Mouse (Mus musculus) lung, adult 18-20 months (tissue): ENCODE measurements around the gene Abhd8.
"Not testable (repeated sequence)": the region's sequence is repeated elsewhere in the genome, so short reads cannot be mapped to it uniquely, and the experiment has no call there.

Source experiments
- DNase-seq, 2 experiments: peaks; one replicate each; pipeline ENCODE4 v3.0.0; 2022; ENCODE audit warnings: mixed read lengths in 2 of 2

Gene Abhd8

DNA sequence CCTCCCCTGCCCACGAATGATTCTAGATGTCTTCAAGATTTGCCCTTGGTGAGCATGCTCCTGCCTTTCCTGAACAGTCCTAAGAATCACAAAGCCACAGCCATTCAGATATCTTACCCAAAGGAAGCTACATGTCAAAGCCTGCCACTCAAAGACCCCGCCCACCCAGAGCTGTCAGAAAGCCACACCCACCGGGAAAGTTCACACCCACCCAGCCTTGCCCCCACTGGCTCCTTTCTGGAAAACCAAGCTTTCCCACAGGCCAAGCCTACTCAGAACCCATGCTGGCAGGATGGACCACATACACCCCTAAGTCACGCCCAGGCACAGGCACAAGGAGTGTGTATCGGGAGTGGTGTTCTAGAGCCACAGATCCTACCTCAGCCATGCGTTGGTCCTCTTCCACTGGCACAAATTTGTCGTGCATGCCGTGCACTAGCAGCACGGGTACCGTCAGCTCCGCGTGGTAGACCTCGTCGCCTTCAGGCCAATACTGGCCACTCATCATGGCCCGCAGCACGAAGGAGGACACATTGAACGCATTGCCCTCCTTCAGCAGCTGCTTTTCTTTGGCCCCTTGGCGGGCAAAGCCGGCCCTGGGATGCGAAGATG lies 5.7 kb downstream of the Abhd8 start:
- DNase-seq = no peak

DNA sequence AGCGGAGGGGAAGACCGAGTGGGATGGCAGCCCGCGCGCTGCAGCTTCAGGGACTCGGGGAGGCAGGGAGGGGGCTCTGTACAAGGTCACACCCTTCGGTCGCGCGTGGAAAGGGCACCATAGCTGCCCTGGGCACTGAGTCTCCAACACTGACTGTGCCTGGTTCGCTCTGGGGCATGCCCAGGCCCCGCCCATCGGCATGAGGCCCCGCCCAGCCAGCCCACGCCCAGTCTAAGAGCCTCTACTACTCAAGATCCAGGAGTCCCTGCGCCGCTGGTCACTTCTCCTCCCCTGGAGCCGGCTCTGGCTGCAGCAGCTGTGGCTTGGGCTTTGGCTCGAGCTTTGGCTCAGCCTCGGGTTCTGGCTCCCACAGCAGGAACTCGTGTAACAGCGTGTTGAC lies 6.5 kb downstream of the Abhd8 start:
- DNase-seq = no peak

GRCm38 (mm10) chr8:71454668-71455067 lies 8.8 kb downstream of the Abhd8 start:
- no peak for DNase-seq

DNA sequence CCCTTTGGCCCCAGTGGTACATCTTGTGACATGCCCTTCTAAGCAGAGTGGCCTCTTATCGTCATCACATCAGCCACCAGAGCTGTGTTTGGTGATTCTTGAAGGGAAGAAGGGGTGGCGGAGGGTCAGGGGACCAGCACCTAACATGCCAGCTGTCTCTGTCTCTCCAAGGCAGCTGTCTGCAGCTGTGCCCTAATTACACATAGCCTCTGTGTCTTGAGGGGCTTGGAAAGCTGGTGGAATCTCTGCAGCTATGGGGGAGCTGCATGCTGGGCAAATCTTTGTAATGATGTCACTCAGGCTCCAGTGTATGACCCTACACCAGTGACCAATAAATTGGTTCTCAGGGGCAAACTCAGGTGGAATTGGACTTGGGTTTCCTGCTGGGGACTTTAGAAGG lies 10.8 kb downstream of the Abhd8 start:
- no peak for DNase-seq

GRCm38 (mm10) chr8:71451777-71452176 lies 11.7 kb downstream of the Abhd8 start:
- DNase-seq = no peak

GRCm38 (mm10) chr8:71451337-71451736 lies 12.1 kb downstream of the Abhd8 start:
- no peak for DNase-seq

GRCm38 (mm10) chr8:71445096-71445495 lies 18.4 kb downstream of the Abhd8 start:
- DNase-seq = no peak

DNA sequence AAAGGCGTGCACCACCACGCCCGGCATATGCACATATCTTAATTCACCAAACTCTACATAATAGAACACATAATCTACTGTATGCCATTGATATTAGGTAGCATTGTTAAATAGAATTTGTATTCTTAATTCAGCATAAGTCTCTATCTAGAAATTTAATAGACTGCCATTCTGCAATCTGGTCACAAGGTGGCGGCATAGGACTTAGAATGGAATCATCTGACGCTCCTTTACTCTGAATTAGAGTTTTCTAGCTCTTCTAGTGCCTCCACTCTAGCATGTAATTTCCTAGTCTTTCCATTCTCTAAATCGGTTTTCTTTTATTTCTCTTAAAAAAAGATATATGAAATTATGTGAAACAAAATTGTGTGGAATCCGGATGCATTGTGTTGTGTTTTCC lies 22.1 kb downstream of the Abhd8 start:
- DNase-seq = peak; percentile 22 to 44

- no peak for DNase-seq
These were observed 26.4 kb downstream of the Abhd8 start for GRCm38 (mm10) chr8:71437041-71437440.

GRCm38 (mm10) chr8:71432935-71433334 lies 30.5 kb downstream of the Abhd8 start:
- DNase-seq = not testable (repeated sequence)

DNA sequence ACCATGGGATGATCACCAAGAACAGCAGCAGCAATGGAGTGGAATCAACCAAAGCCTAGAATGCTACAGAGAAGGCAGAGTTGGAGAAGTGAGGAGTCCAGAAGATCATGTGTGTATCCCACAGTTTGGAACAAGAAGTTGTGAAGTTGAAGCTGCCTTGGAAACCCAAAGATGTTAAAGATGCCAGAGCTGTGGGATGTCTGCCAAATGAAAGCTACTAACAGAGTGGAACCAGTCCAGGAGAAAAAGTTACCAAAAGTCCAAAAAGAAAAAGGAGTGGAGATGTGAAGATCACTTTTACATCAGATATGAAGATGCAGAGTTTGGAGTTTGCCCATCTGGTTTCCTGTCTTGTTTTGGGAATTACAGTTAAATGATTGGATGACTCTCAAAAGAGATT lies 41.3 kb downstream of the Abhd8 start:
- DNase-seq = no peak

DNA sequence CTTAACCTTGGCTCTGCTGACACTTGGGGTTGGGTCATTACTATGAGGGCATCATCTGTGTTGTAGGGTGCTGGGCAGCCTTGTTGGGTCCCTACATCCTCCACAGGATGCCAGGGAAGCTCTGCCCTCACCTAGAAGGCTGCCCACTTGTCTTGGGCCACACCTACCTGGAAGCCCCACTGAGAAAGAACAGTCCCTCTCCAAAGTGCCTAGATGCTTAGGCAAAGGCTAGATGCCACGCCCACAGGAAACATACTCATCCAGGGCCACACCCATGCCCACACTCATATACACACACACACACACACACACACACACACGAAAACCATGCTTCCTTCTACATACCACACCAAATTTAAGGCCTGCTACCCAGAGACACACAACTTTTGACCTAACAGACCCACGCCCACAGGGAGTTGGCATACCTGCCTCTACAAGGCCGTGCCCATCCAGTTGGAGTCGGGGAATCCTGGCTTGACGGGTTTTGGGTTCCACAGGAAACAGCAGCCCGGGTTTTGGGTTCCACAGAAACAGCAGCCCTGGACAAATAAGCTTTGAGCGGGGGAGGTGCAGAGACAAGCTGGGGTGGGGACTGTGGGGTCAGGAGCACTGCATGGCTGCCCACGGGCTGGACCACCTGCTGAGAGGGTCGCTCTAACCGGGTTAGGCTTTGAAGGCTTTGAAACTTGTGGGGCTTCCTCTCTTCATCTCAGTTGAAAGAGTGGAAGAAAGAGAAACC lies 51.8 kb downstream of the Abhd8 start:
- no peak for DNase-seq

DNA sequence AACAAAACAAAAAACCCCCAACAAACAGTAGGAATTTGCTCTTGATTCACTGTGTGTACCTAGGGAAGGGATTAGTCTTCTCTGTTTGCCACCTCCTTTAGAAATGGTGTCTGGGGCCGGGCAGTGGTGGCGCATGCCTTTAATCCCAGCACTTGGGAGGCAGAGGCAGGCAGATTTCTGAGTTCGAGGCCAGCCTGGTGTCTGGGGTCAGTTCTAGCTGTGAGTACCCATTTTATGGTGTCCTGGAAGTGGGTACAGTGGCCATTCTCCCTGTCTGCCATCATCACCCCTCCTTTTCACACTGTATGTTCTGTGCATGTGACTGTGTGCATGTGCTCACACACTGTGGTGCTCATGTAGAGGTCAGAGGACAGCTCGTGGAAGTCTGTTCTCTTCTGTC lies 55.2 kb downstream of the Abhd8 start:
- no peak for DNase-seq

GRCm38 (mm10) chr8:71407441-71407840 lies 56.0 kb downstream of the Abhd8 start:
- DNase-seq = no peak
